Mouse (Mus musculus) testis, adult 2 months (tissue): ENCODE data around the gene Creb5.

Source experiments
- CTCF ChIP-seq: fragments of 200-500 bp; IDR thresholded peaks from 2 replicates; pipeline ENCODE4 v1.5.1; 2012; ENCODE audit warnings: low read depth, mild to moderate bottlenecking, inconsistent platforms, low read length, moderate library complexity; ENCODE audit not compliant: control insufficient read depth, insufficient read depth, insufficient replicate concordance
- POLR2A ChIP-seq: fragments of 200-500 bp; IDR thresholded peaks from 2 replicates; pipeline ENCODE4 v1.6.1; 2012; ENCODE audit warnings: low read depth, mild to moderate bottlenecking, inconsistent platforms, low read length, moderate library complexity; ENCODE audit not compliant: control insufficient read depth

GRCm38 (mm10) chr6:53695216-53695615, 408.1 kb downstream of the Creb5 start:
- TF ChIP-seq POLR2A (no peak), CTCF (no peak)
